In the genomic region with DNA sequence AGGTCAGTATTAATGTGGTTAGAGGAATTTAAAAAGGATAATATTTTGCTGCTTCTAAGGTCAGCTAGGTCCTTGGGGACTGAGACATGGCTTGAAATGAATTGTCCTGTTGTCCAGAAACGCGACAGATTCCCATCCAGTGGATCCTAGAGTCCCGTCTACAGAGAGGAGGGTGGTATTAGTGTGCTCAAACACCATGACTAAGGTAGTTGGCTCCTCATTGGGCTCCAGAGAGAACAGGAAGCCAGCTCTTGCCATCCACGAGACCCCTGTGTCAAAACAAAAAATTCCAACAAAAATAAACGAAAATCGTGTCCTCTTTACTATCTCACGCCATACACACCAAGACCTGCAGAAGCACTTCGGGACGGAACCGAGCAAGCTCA, we compare ENCODE assay signal across 8 mouse cellular contexts. TPM values are rescaled to one million over a fixed set of nuclear protein-coding genes. Genes with fewer than 3 reads are reported as not detected.
DNase-seq lines count a peak whose midpoint lies in the region; ATAC-seq and TF ChIP-seq lines count a peak whose summit lies in the region.

No protein-coding gene starts in this region.

- peak; percentile 51 for DNase-seq in kidney, postnatal 0 days (ENCODE audit: low spot score)
- no peak for DNase-seq in kidney, adult 11 months
- no peak for DNase-seq in cerebellum, adult 9-10 months
- DNase-seq in adipocyte (ENCODE audit: low spot score), result no peak
- no peak for DNase-seq in ovary, postnatal 36 days (ENCODE audit: low spot score)

- H3K36me3 ChIP-seq in kidney, postnatal 0 days (ENCODE audit: insufficient read depth, low read length), result no peaks in the 10 kb centered on the region
- no peaks in the 10 kb centered on the region for H3K36me3 ChIP-seq in hindbrain, embryonic 12.5 days

- peak overlapping the region; percentile 86 for H3K27ac ChIP-seq in kidney, postnatal 0 days
- peak overlapping the region; percentile 92 for H3K27ac ChIP-seq in brown adipose tissue, adult 24 weeks (replicated peaks; ENCODE audit: low read depth, low read length)
- H3K27ac ChIP-seq in hindbrain, embryonic 12.5 days, result peak overlapping the region; percentile 85

- no peaks in the 10 kb centered on the region for H3K9me3 ChIP-seq in kidney, postnatal 0 days (replicated peaks; ENCODE audit: low read length)
- H3K9me3 ChIP-seq in hindbrain, embryonic 12.5 days (replicated peaks), result peaks cover 5% of the 10 kb centered on the region

- peak; percentile 52 for ATAC-seq in kidney, postnatal 0 days (replicated peaks; ENCODE audit: low FRiP score, low read depth)
- ATAC-seq in hindbrain, embryonic 12.5 days (ENCODE audit: low FRiP score), result peak; percentile 70
- peak; percentile 31 for ATAC-seq in megakaryocyte-erythroid progenitor cell, adult 5-6 weeks (replicated peaks; ENCODE audit: low FRiP score, low TSS enrichment, poor library complexity, severe bottlenecking)

- TF ChIP-seq CTCF in kidney, postnatal 0 days (IDR thresholded peaks at IDR 0.05; ENCODE audit: low read depth), result no peak

- 0% methylated on average over 10 of the region's 10 CpGs for WGBS in kidney, postnatal 0 days
- WGBS in hindbrain, embryonic 12.5 days, result 3% methylated on average over 10 of the region's 10 CpGs

- H3K4me3 ChIP-seq in kidney, postnatal 0 days (replicated peaks; ENCODE audit: low read depth, low read length), result peak overlapping the region; percentile 98
- H3K4me3 ChIP-seq in brown adipose tissue, adult 24 weeks (ENCODE audit: insufficient read depth, low read depth, low read length), result peak overlapping the region; percentile 94
- H3K4me3 ChIP-seq in hindbrain, embryonic 12.5 days, result peak overlapping the region; percentile 97

- no peaks in the 10 kb centered on the region for H3K27me3 ChIP-seq in kidney, postnatal 0 days (ENCODE audit: insufficient read depth, low read length)
- no peaks in the 10 kb centered on the region for H3K27me3 ChIP-seq in hindbrain, embryonic 12.5 days

- H3K4me1 ChIP-seq in kidney, postnatal 0 days (replicated peaks; ENCODE audit: insufficient read depth, low read length), result peaks cover 10% of the 10 kb centered on the region
- peaks cover 14% of the 10 kb centered on the region for H3K4me1 ChIP-seq in brown adipose tissue, adult 24 weeks (ENCODE audit: control insufficient read depth, insufficient read depth, insufficient read length, low read length)
- H3K4me1 ChIP-seq in hindbrain, embryonic 12.5 days, result peaks cover 17% of the 10 kb centered on the region

- peak overlapping the region; percentile 95 for H3K9ac ChIP-seq in kidney, postnatal 0 days (ENCODE audit: low read depth, low read length)
- peak overlapping the region; percentile 97 for H3K9ac ChIP-seq in hindbrain, embryonic 12.5 days

- H3K4me2 ChIP-seq in kidney, postnatal 0 days (ENCODE audit: low read length), result peak overlapping the region; percentile 69
- peak overlapping the region; percentile 74 for H3K4me2 ChIP-seq in hindbrain, embryonic 12.5 days (replicated peaks)

RNA-seq across cellular contexts. Expression of gene Tmem248, which starts 4.9 kb away (rescaled TPM):
- 33.6 and 41.1 TPM in 2 replicates for polyA plus RNA-seq in kidney, postnatal 0 days (2015; fragmentation: Nextera tagmentation; extraction: Ambion mirVana)
- polyA plus RNA-seq in brown adipose tissue, adult 24 weeks (2012; ENCODE audit: insufficient read depth, insufficient read length, missing spikeins), result 19.1 and 22.1 TPM in 2 replicates
- polyA plus RNA-seq in hindbrain, embryonic 12.5 days (2016; fragmentation: Nextera tagmentation; extraction: Ambion mirVana), result 31.0 and 31.1 TPM in 2 replicates
- 42.5 and 48.7 TPM in 2 replicates for total RNA-seq in megakaryocyte-erythroid progenitor cell, adult 5-6 weeks (2014; fragmentation: Nextera tagmentation)
- total RNA-seq in megakaryocyte-erythroid progenitor cell, adult 5-6 weeks (2017), result 35.8 and 42.8 TPM in 2 replicates

RNA-seq across cellular contexts. Expression of gene Sbds, which starts 33.6 kb away (rescaled TPM):
- 78.5 and 78.6 TPM in 2 replicates for polyA plus RNA-seq in kidney, postnatal 0 days (2015; fragmentation: Nextera tagmentation; extraction: Ambion mirVana)
- polyA plus RNA-seq in brown adipose tissue, adult 24 weeks (2012; ENCODE audit: insufficient read depth, insufficient read length, missing spikeins), result 74.0 and 81.0 TPM in 2 replicates
- polyA plus RNA-seq in hindbrain, embryonic 12.5 days (2016; fragmentation: Nextera tagmentation; extraction: Ambion mirVana), result 69.5 and 72.6 TPM in 2 replicates
- total RNA-seq in megakaryocyte-erythroid progenitor cell, adult 5-6 weeks (2014; fragmentation: Nextera tagmentation), result 65.5 and 66.6 TPM in 2 replicates
- 75.7 and 125 TPM in 2 replicates for total RNA-seq in megakaryocyte-erythroid progenitor cell, adult 5-6 weeks (2017)

RNA-seq across cellular contexts. Expression of gene Tyw1, which starts 33.7 kb away (rescaled TPM):
- 20.8 and 24.6 TPM in 2 replicates for polyA plus RNA-seq in kidney, postnatal 0 days (2015; fragmentation: Nextera tagmentation; extraction: Ambion mirVana)
- polyA plus RNA-seq in brown adipose tissue, adult 24 weeks (2012; ENCODE audit: insufficient read depth, insufficient read length, missing spikeins), result 6.4 and 6.5 TPM in 2 replicates
- 26.9 and 27.1 TPM in 2 replicates for polyA plus RNA-seq in hindbrain, embryonic 12.5 days (2016; fragmentation: Nextera tagmentation; extraction: Ambion mirVana)
- 23.2 and 28.4 TPM in 2 replicates for total RNA-seq in megakaryocyte-erythroid progenitor cell, adult 5-6 weeks (2014; fragmentation: Nextera tagmentation)
- 49.8 and 50.9 TPM in 2 replicates for total RNA-seq in megakaryocyte-erythroid progenitor cell, adult 5-6 weeks (2017)

RNA-seq across cellular contexts. Expression of gene Rabgef1, which starts 50.2 kb away (rescaled TPM):
- polyA plus RNA-seq in kidney, postnatal 0 days (2015; fragmentation: Nextera tagmentation; extraction: Ambion mirVana), result 28.1 and 31.8 TPM in 2 replicates
- 16.7 and 19.1 TPM in 2 replicates for polyA plus RNA-seq in brown adipose tissue, adult 24 weeks (2012; ENCODE audit: insufficient read depth, insufficient read length, missing spikeins)
- polyA plus RNA-seq in hindbrain, embryonic 12.5 days (2016; fragmentation: Nextera tagmentation; extraction: Ambion mirVana), result 33.3 and 38.2 TPM in 2 replicates
- 45.4 and 46.7 TPM in 2 replicates for total RNA-seq in megakaryocyte-erythroid progenitor cell, adult 5-6 weeks (2014; fragmentation: Nextera tagmentation)
- total RNA-seq in megakaryocyte-erythroid progenitor cell, adult 5-6 weeks (2017), result 56.0 and 60.5 TPM in 2 replicates
